Mouse (Mus musculus) spleen, adult 2 months (tissue): Measurements from ENCODE around the gene Pard3. TPM values are rescaled to one million over a fixed set of nuclear protein-coding genes. Genes with fewer than 3 reads are reported as not detected.

Experiments
- DNase-seq, 2 experiments: peaks; one replicate each; pipeline versions ENCODE4 v3.0.0 to v3.0.0-alpha.2; 2012 to 2021; ENCODE audit warnings: low spot score in 2 of 2, low read depth in 1 of 2
- H3K27ac ChIP-seq: fragments of 200-500 bp; 2 replicates; pipeline ENCODE4 v1.5.1; 2012; ENCODE audit warnings: low read length, inconsistent platforms; ENCODE audit not compliant: insufficient read depth
- H3K27me3 ChIP-seq: fragments of 200-500 bp; 2 replicates; pipeline ENCODE4 v1.6.1; 2012; ENCODE audit warnings: mild to moderate bottlenecking, moderate library complexity, low read length, inconsistent platforms; ENCODE audit not compliant: control insufficient read depth, insufficient read depth
- H3K36me3 ChIP-seq: fragments of 200-500 bp; 2 replicates; pipeline ENCODE4 v1.6.1; 2012; ENCODE audit warnings: mild to moderate bottlenecking, low read length, inconsistent platforms; ENCODE audit not compliant: control insufficient read depth, insufficient read depth
- H3K4me1 ChIP-seq: fragments of 200-500 bp; 2 replicates; pipeline ENCODE4 v1.6.1; 2011; ENCODE audit warnings: inconsistent platforms; ENCODE audit not compliant: control insufficient read depth, insufficient read depth, insufficient read length
- H3K4me3 ChIP-seq: fragments of 200-500 bp; 2 replicates; pipeline ENCODE4 v1.5.1; 2011; ENCODE audit warnings: mild to moderate bottlenecking, inconsistent platforms; ENCODE audit not compliant: insufficient read depth, insufficient read length; ENCODE audit errors: extremely low read depth
- CTCF ChIP-seq: fragments of 200-500 bp; IDR thresholded peaks from 2 replicates; pipeline ENCODE4 v1.5.1; 2011; ENCODE audit warnings: mild to moderate bottlenecking, inconsistent platforms; ENCODE audit not compliant: insufficient read depth, insufficient read length, insufficient replicate concordance; ENCODE audit errors: extremely low read depth
- POLR2A ChIP-seq: fragments of 200-500 bp; IDR thresholded peaks from 2 replicates; pipeline ENCODE4 v1.6.1; 2011; ENCODE audit warnings: low read depth, low read length, inconsistent platforms
- WGBS: fragments of 180-500 bp; shearing (Covaris S2); methylation state at CpG from one replicate; pipeline ENCODE4 v1.1.7; 2018; 5-methylcytosine and 5-hydroxymethylcytosine counted together
- polyA plus RNA-seq: library from polyadenylated mRNA; depleted of rRNA; stranded (reverse); fragments of >200 nt; gene quantifications from 2 replicates; pipeline ENCODE4 v1.2.3, GENCODE M21; 2012

The Pard3 gene
- polyA plus RNA-seq, 1 experiment = 3.8 TPM

DNA sequence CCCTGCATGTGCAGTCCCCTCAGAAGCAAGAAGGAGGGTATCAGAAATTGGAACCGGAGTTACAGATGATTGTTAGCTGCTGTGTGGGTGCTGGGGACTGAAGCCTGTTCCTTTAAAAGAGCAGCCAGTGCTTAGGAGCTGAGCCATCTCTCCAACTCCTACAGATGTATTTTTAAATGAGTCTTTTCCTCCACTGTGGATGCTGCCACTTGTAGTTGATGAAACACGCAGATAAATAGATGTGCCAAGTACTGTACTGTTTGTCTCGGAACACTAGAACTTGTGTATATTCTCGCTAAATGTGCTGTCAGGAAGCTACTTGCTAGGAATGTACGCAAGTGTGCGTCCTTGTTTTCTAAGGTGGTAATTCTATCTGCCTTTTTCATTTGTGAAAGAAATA, 110.7 kb downstream of the Pard3 start:
- no peaks in the 10 kb centered on the region for H3K4me1 ChIP-seq
- no peak for TF ChIP-seq CTCF
- TF ChIP-seq POLR2A = no peak
- no peak overlapping the region for H3K27ac ChIP-seq
- H3K4me3 ChIP-seq = no peak overlapping the region
- no peak for DNase-seq
- 90% methylated on average over 6 of the region's 6 CpGs for WGBS
- H3K27me3 ChIP-seq = no peaks in the 10 kb centered on the region
- H3K36me3 ChIP-seq = no peaks in the 10 kb centered on the region

DNA sequence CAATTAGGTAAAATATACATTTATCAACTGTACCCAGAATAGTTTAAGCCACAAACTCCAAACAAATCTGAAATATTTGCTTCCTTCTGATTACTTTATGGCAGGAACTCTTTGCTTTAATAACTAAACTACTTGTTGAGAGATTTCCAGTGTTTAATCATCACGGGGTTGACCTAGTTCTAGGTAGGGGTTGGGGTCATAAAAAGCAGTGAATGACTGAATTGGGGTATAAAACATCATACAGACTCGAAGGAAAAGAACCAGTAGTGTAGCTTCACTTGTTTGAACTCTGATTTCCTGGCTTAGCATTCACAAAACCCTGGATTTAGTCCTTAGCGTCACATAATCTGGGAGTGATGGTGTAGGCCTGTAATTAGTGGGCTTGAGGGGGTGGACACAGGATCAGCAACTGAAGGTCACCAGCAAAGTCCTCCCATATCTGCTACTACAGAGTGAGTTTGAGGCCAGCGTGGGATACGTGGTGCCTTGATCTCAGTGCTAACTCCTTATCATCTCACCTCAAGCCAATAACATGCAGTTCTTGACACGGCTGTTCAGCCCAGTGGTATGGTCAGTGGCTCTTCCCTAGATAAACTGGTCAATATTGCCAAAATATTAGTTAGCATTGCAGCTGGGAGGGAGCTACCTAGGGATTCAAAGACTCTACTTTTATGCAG, 111.6 kb downstream of the Pard3 start:
- Histone ChIP-seq H3K27me3 (no peaks in the 10 kb centered on the region), H3K4me3 (no peak overlapping the region), H3K36me3 (no peaks in the 10 kb centered on the region), H3K4me1 (no peaks in the 10 kb centered on the region), H3K27ac (no peak overlapping the region)
- WGBS = 78% methylated on average over 6 of the region's 6 CpGs
- TF ChIP-seq POLR2A = no peak
- TF ChIP-seq CTCF = no peak
- DNase-seq = no peak

- Histone ChIP-seq H3K27ac (no peak overlapping the region), H3K27me3 (no peaks in the 10 kb centered on the region), H3K4me1 (no peaks in the 10 kb centered on the region), H3K4me3 (no peak overlapping the region), H3K36me3 (no peaks in the 10 kb centered on the region)
- 40% methylated on average over 4 of the region's 4 CpGs for WGBS
- peak in 1 of 2 experiments; percentile 7 for DNase-seq
- TF ChIP-seq POLR2A = no peak
- TF ChIP-seq CTCF = no peak
These were observed 114.9 kb downstream of the Pard3 start for GRCm38 (mm10) chr8:127178634-127179033.

GRCm38 (mm10) chr8:127181246-127181645, 117.6 kb downstream of the Pard3 start:
- WGBS = 53% methylated on average over 3 of the region's 3 CpGs
- TF ChIP-seq POLR2A (no peak), CTCF (no peak)
- H3K27ac ChIP-seq = no peak overlapping the region

GRCm38 (mm10) chr8:127182065-127182464, 118.4 kb downstream of the Pard3 start:
- Histone ChIP-seq H3K27ac (no peak overlapping the region), H3K36me3 (no peaks in the 10 kb centered on the region), H3K27me3 (no peaks in the 10 kb centered on the region), H3K4me3 (no peak overlapping the region), H3K4me1 (no peaks in the 10 kb centered on the region)
- WGBS = 77% methylated on average over 3 of the region's 3 CpGs
- TF ChIP-seq POLR2A = no peak
- TF ChIP-seq CTCF = no peak
- DNase-seq = no peak

More at GRCm38 (mm10) chr8:127181246-127181645, 117.6 kb downstream of the Pard3 start:
- Histone ChIP-seq H3K4me3 (no peak overlapping the region), H3K4me1 (no peaks in the 10 kb centered on the region), H3K27me3 (no peaks in the 10 kb centered on the region), H3K36me3 (no peaks in the 10 kb centered on the region)
- DNase-seq = no peak

DNA sequence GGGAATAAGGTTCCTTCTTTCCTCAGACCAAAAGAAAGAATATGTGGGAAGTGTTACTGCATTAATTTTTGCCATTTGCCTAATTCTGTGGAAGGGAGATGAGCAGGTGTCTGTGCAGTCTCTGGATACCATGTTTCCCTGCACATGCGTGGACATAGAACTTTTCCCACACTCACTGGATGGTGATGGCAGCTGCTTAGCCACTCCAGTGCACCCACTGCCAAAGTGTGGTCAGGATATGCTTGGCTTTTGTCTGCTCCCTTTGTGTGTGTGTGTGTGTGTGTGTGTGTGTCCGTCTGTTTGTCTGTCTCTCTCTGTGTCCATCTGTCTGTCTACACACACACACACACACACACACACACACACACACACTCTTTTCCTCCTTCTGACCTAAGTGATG, 119.8 kb downstream of the Pard3 start:
- Histone ChIP-seq H3K4me3 (no peak overlapping the region), H3K27ac (no peak overlapping the region), H3K27me3 (no peaks in the 10 kb centered on the region), H3K36me3 (no peaks in the 10 kb centered on the region), H3K4me1 (no peaks in the 10 kb centered on the region)
- TF ChIP-seq POLR2A = no peak
- TF ChIP-seq CTCF = no peak
- DNase-seq = no peak
- 91% methylated on average over 2 of the region's 2 CpGs for WGBS

GRCm38 (mm10) chr8:127184025-127184424, 120.3 kb downstream of the Pard3 start:
- Histone ChIP-seq H3K27ac (no peak overlapping the region), H3K27me3 (no peaks in the 10 kb centered on the region), H3K4me3 (no peak overlapping the region), H3K4me1 (no peaks in the 10 kb centered on the region), H3K36me3 (no peaks in the 10 kb centered on the region)
- TF ChIP-seq CTCF = no peak
- TF ChIP-seq POLR2A = no peak
- 72% methylated on average over 4 of the region's 4 CpGs for WGBS
- DNase-seq = no peak
